ENCODE assay signal across 16 mouse cellular contexts in genomic region chr14:26508150-26508549, GRCm38 (mm10).
"Had no signal": no experiment of that assay in that cellular context is flagged by ENCODE, and none has a peak within 500 bp of the region (broad histone marks: within the 10 kb centered on the region; RNA-seq: fewer than 3 reads in every experiment).

No protein-coding gene starts in this region.

- H3K9me3 ChIP-seq: liver, embryonic 13.5 days; megakaryocyte, embryonic 14.5 days; midbrain, embryonic 10.5 days; midbrain, embryonic 13.5 days had no signal

- H3K36me3 ChIP-seq: liver, embryonic 13.5 days; midbrain, embryonic 10.5 days; midbrain, embryonic 13.5 days had no signal

- H3K9ac ChIP-seq: liver, embryonic 13.5 days; midbrain, embryonic 13.5 days had no signal

- ATAC-seq: midbrain, embryonic 13.5 days; midbrain, embryonic 16.5 days had no signal

- H3K4me1 ChIP-seq: midbrain, embryonic 10.5 days; midbrain, embryonic 13.5 days had no signal

- H3K4me3 ChIP-seq: liver, embryonic 13.5 days; megakaryocyte, embryonic 14.5 days; midbrain, embryonic 10.5 days; midbrain, embryonic 13.5 days had no signal

- H3K4me2 ChIP-seq: liver, embryonic 13.5 days; midbrain, embryonic 13.5 days had no signal

- DNase-seq: kidney, adult 18-20 months; kidney, adult 9 months; kidney, postnatal 14 days; kidney, postnatal 4 days; left cerebral cortex, postnatal 4 days; liver, embryonic 13.5 days; lung, adult 2 months; right cerebral cortex, postnatal 14 days; right cerebral cortex, postnatal 4 days; thymus, adult 2 months; thymus, postnatal 14 days; thymus, postnatal 4 days had no signal

- H3K27me3 ChIP-seq: liver, embryonic 13.5 days; megakaryocyte, embryonic 14.5 days; midbrain, embryonic 13.5 days had no signal

- H3K27ac ChIP-seq: liver, embryonic 13.5 days; midbrain, embryonic 10.5 days; midbrain, embryonic 13.5 days had no signal
